In the genomic region with DNA sequence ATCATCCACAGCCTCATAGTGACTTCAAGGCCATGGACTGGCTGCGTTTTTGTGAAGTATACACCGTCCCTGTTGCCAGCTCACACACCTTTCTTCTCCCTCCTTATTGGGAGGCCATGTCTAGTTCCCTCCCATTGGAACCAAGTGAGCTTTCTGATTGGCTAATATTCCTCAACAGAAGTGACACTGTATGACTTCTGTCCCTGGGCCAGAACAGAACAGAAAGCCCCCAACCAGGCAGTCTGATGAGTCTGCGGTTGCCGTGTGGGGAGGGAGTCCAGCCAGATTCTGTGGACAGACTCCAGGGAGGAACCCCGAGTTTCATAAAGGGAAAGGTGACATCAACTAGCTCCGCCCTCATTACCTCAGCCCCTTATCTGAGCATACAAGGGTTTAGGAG, we compare ENCODE assay signal across 23 mouse cellular contexts.
A peak's percentile ranks its signal among the peaks of the same experiment; 100 is the strongest.
DNase-seq lines count a peak whose midpoint lies in the region; ATAC-seq lines count a peak whose summit lies in the region.
"Had no signal": no experiment of that assay in that cellular context is flagged by ENCODE, and none has a peak within 500 bp of the region (broad histone marks: within the 10 kb centered on the region; RNA-seq: fewer than 3 reads in every experiment).

No protein-coding gene starts in this region.

- H3K36me3 ChIP-seq in heart, embryonic 16.5 days (ENCODE audit: control insufficient read depth, insufficient read depth): no peaks in the 10 kb centered on the region
- H3K36me3 ChIP-seq: embryonic facial prominence, embryonic 10.5 days; embryonic facial prominence, embryonic 12.5 days; forebrain, embryonic 15.5 days; G1E had no signal

- no peaks in the 10 kb centered on the region for H3K9me3 ChIP-seq in heart, embryonic 16.5 days (replicated peaks; ENCODE audit: control insufficient read depth, low read length)
- H3K9me3 ChIP-seq: embryonic facial prominence, embryonic 10.5 days; embryonic facial prominence, embryonic 12.5 days; forebrain, embryonic 13.5 days; forebrain, embryonic 15.5 days had no signal

- no peak overlapping the region for H3K9ac ChIP-seq in heart, embryonic 16.5 days (ENCODE audit: low read length)
- H3K9ac ChIP-seq: embryonic facial prominence, embryonic 12.5 days; forebrain, embryonic 13.5 days; forebrain, embryonic 15.5 days; forebrain, postnatal 0 days had no signal

- intact Hi-C loops in left cerebral cortex, postnatal 4 days (cut with DNase I): no loop called here

- DNase-seq in cerebellum, postnatal 10 days: peak; percentile 83
- DNase-seq in cerebellum, adult 9-11 months: no peak
- DNase-seq in heart, adult 9 months (ENCODE audit: low spot score in 2 of 2): no peak
- DNase-seq in left cerebral cortex, postnatal 4 days: peak; percentile 7
- no peak for DNase-seq in left cerebral cortex, adult 11 months (ENCODE audit: low spot score)
- DNase-seq: adrenal gland, adult 8-10 months; adrenal gland, postnatal 14 days; adrenal gland, postnatal 36 days; B cell, adult 2 months; cerebellum, adult 11-12 months; cerebellum, adult 2 months; cerebellum, adult 9-10 months; forebrain, postnatal 0 days had no signal

- H3K27ac ChIP-seq in heart, embryonic 16.5 days (ENCODE audit: low read length): no peak overlapping the region
- H3K27ac ChIP-seq: embryonic facial prominence, embryonic 10.5 days; embryonic facial prominence, embryonic 12.5 days; forebrain, embryonic 13.5 days; forebrain, embryonic 15.5 days had no signal

- no peak overlapping the region for H3K4me2 ChIP-seq in heart, embryonic 16.5 days (ENCODE audit: low read depth, low read length)
- H3K4me2 ChIP-seq: embryonic facial prominence, embryonic 12.5 days; forebrain, embryonic 13.5 days; forebrain, embryonic 15.5 days had no signal

- H3K27me3 ChIP-seq in heart, embryonic 16.5 days (ENCODE audit: control insufficient read depth, insufficient read depth, low read length): no peaks in the 10 kb centered on the region
- H3K27me3 ChIP-seq: CH12.LX; embryonic facial prominence, embryonic 12.5 days; forebrain, embryonic 13.5 days; forebrain, embryonic 15.5 days; Patski had no signal

- 74% methylated on average over 6 of the region's 6 CpGs for WGBS in heart, embryonic 16.5 days

- ATAC-seq in heart, embryonic 16.5 days (replicated peaks; ENCODE audit: extremely low read depth, insufficient read depth, low FRiP score): peak; percentile 28
- ATAC-seq: activated CD4-positive, CD25-positive, alpha-beta regulatory T cell, adult 4 months; CD4-positive, CD25-positive, alpha-beta regulatory T cell, adult 4 months; forebrain, embryonic 13.5 days; forebrain, embryonic 15.5 days; forebrain, postnatal 0 days; Patski had no signal

- H3K4me3 ChIP-seq in heart, embryonic 16.5 days (ENCODE audit: low read length): no peak overlapping the region
- H3K4me3 ChIP-seq: embryonic facial prominence, embryonic 10.5 days; embryonic facial prominence, embryonic 12.5 days; forebrain, embryonic 13.5 days; forebrain, embryonic 15.5 days had no signal

- no peaks in the 10 kb centered on the region for H3K4me1 ChIP-seq in heart, embryonic 16.5 days (ENCODE audit: control insufficient read depth, insufficient read depth, low read length)

Comparison
In these comparisons a context has a peak if more than half of its experiments do, and no peak if none do; other contexts are left out.
1. DNase-seq: peak in cerebellum, postnatal 10 days (2 of 2) and left cerebral cortex, postnatal 4 days (single experiment); none in cerebellum, adult 9-11 months (single experiment), heart, adult 9 months (0 of 2) and left cerebral cortex, adult 11 months (single experiment).